Mouse (Mus musculus) midbrain, postnatal 0 days (tissue): ENCODE results near the gene Bckdhb. TPM values are rescaled to one million over a fixed set of nuclear protein-coding genes. Genes with fewer than 3 reads are reported as not detected.

ENCODE experiments used
- ATAC-seq: fragments of 200-750 bp; cut with Nextera tagmentation; 2 replicates; pipeline ENCODE4 v1.8.0; 2017; ENCODE audit warnings: moderate number of reproducible peaks, mild to moderate bottlenecking, moderate TSS enrichment, moderate library complexity; ENCODE audit not compliant: low FRiP score
- DNase-seq: peaks from one replicate; pipeline ENCODE4 v3.0.0-alpha.2; 2015; ENCODE audit warnings: low spot score
- H3K27ac ChIP-seq: fragments of 300-500 bp; sonication (generic); 2 replicates; pipeline ENCODE4 v1.5.1; 2014; ENCODE audit warnings: low read depth, mild to moderate bottlenecking, low read length, mixed read lengths
- H3K27me3 ChIP-seq: fragments of 300-500 bp; sonication (generic); 2 replicates; pipeline ENCODE4 v1.6.1; 2014; ENCODE audit warnings: low read length, control low read depth, mixed read lengths; ENCODE audit not compliant: insufficient read depth
- H3K36me3 ChIP-seq: fragments of 300-500 bp; sonication (generic); 2 replicates; pipeline ENCODE4 v1.6.1; 2014; ENCODE audit warnings: low read length, control low read depth, mixed read lengths; ENCODE audit not compliant: insufficient read depth
- H3K4me1 ChIP-seq: fragments of 300-500 bp; sonication (generic); 2 replicates; pipeline ENCODE4 v1.6.1; 2014; ENCODE audit warnings: mild to moderate bottlenecking, control low read depth, antibody characterized with exemption, low read length, mixed read lengths; ENCODE audit not compliant: insufficient read depth
- H3K4me2 ChIP-seq: fragments of 300-500 bp; sonication (generic); 2 replicates; pipeline ENCODE4 v1.6.1; 2014; ENCODE audit warnings: low read depth, mild to moderate bottlenecking, low read length, mixed read lengths; ENCODE audit not compliant: poor library complexity, severe bottlenecking
- H3K4me3 ChIP-seq: fragments of 300-500 bp; sonication (generic); 2 replicates; pipeline ENCODE4 v1.5.1; 2014; ENCODE audit warnings: low read depth, mild to moderate bottlenecking, low read length, moderate library complexity
- H3K9ac ChIP-seq: fragments of 300-500 bp; sonication (generic); replicated peaks from 2 replicates; pipeline ENCODE4 v1.6.1; 2014; ENCODE audit warnings: mild to moderate bottlenecking, low read length, moderate library complexity, mixed read lengths; ENCODE audit not compliant: poor library complexity, severe bottlenecking
- H3K9me3 ChIP-seq: fragments of 300-500 bp; sonication (generic); 2 replicates; pipeline ENCODE4 v1.6.1; 2016; ENCODE audit warnings: low read length, control low read depth
- CTCF ChIP-seq: IDR thresholded peaks from 2 replicates; pipeline ENCODE4 v1.5.1; 2016; ENCODE audit warnings: antibody characterized with exemption, mild to moderate bottlenecking
- WGBS: fragments of 180-500 bp; shearing (Covaris S2); extraction: QIAGEN DNeasy Blood & Tissue Kit; methylation state at CpG from one replicate; pipeline ENCODE4 v1.1.7; 2014; 5-methylcytosine and 5-hydroxymethylcytosine counted together
- polyA plus RNA-seq: library from polyadenylated mRNA; unstranded; fragments of >200 nt; fragmentation: Nextera tagmentation; extraction: Ambion mirVana; gene quantifications from 2 replicates; pipeline ENCODE4 v1.2.1, GENCODE M21; 2015
- total RNA-seq: library from RNA; depleted of rRNA; stranded (reverse); fragments of >200 nt; gene quantifications from 2 replicates; pipeline ENCODE4 v1.2.3, GENCODE M21; 2014

The Bckdhb gene
- total and polyA plus RNA-seq, 2 experiments from 2014 or later = 23.5 to 29.9 TPM

GRCm38 (mm10) chr9:83956632-83957314, 31.8 kb downstream of the Bckdhb start:
- WGBS = 55% methylated on average over 15 of the region's 15 CpGs
- H3K4me2 ChIP-seq = no peak overlapping the region
- DNase-seq = peak; percentile 89
- no peak overlapping the region for H3K4me3 ChIP-seq
- H3K9me3 ChIP-seq = no peaks in the 10 kb centered on the region
- no peak overlapping the region for H3K9ac ChIP-seq
- H3K4me1 ChIP-seq = no peaks in the 10 kb centered on the region
- no peak overlapping the region for H3K27ac ChIP-seq
- peak; percentile 98 for TF ChIP-seq CTCF
- peak; percentile 84 for ATAC-seq
- no peaks in the 10 kb centered on the region for H3K36me3 ChIP-seq
- H3K27me3 ChIP-seq = no peaks in the 10 kb centered on the region

GRCm38 (mm10) chr9:83962098-83963086, 37.4 kb downstream of the Bckdhb start:
- H3K27me3 ChIP-seq = no peaks in the 10 kb centered on the region
- WGBS = 52% methylated on average over 10 of the region's 10 CpGs
- H3K4me3 ChIP-seq = no peak overlapping the region
- no peaks in the 10 kb centered on the region for H3K9me3 ChIP-seq
- no peaks in the 10 kb centered on the region for H3K4me1 ChIP-seq
- no peak overlapping the region for H3K4me2 ChIP-seq
- TF ChIP-seq CTCF = no peak
- DNase-seq = peak; percentile 77
- H3K27ac ChIP-seq = no peak overlapping the region
- no peaks in the 10 kb centered on the region for H3K36me3 ChIP-seq
- H3K9ac ChIP-seq = no peak overlapping the region
- no peak for ATAC-seq

- Histone ChIP-seq H3K4me2 (no peak overlapping the region), H3K4me3 (no peak overlapping the region), H3K27me3 (no peaks in the 10 kb centered on the region), H3K9ac (no peak overlapping the region), H3K36me3 (no peaks in the 10 kb centered on the region), H3K27ac (no peak overlapping the region), H3K9me3 (no peaks in the 10 kb centered on the region), H3K4me1 (no peaks in the 10 kb centered on the region)
- no peak for TF ChIP-seq CTCF
- ATAC-seq (no peak), DNase-seq (no peak)
- 85% methylated on average over 10 of the region's 10 CpGs for WGBS
Measured at GRCm38 (mm10) chr9:83963296-83963695, 38.4 kb downstream of the Bckdhb start.

GRCm38 (mm10) chr9:83964376-83964775, 39.4 kb downstream of the Bckdhb start:
- no peak for ATAC-seq
- no peak overlapping the region for H3K4me3 ChIP-seq
- H3K36me3 ChIP-seq = no peaks in the 10 kb centered on the region
- TF ChIP-seq CTCF = no peak
- no peak for DNase-seq
- H3K27ac ChIP-seq = no peak overlapping the region
- no peaks in the 10 kb centered on the region for H3K4me1 ChIP-seq
- no peak overlapping the region for H3K4me2 ChIP-seq
- H3K27me3 ChIP-seq = no peaks in the 10 kb centered on the region
- WGBS = 82% methylated on average over 4 of the region's 4 CpGs
- H3K9ac ChIP-seq = no peak overlapping the region
- H3K9me3 ChIP-seq = no peaks in the 10 kb centered on the region

GRCm38 (mm10) chr9:83967439-83968050, 42.6 kb downstream of the Bckdhb start:
- ATAC-seq (no peak), DNase-seq (no peak)
- no peak overlapping the region for H3K27ac ChIP-seq
- no peak overlapping the region for H3K4me3 ChIP-seq
- no peaks in the 10 kb centered on the region for H3K27me3 ChIP-seq
- no peak overlapping the region for H3K4me2 ChIP-seq
- TF ChIP-seq CTCF = no peak
- H3K9ac ChIP-seq = no peak overlapping the region
- no peaks in the 10 kb centered on the region for H3K9me3 ChIP-seq
- WGBS = 91% methylated on average over 9 of the region's 9 CpGs
- no peaks in the 10 kb centered on the region for H3K4me1 ChIP-seq
- no peaks in the 10 kb centered on the region for H3K36me3 ChIP-seq
